Mouse (Mus musculus) A20 (cell line): ENCODE measurements around the gene Tm2d3.

ENCODE experiments used
- DNase-seq: peaks from one replicate; pipeline ENCODE4 v3.0.0-alpha.2; 2011; ENCODE audit warnings: low read depth, low spot score

Gene Tm2d3

GRCm38 (mm10) chr7:65690869-65691268 lies at the start of gene Tm2d3:
Tm2d3 (plus strand) TSS chr7:65691169.
- no peak for DNase-seq

DNA sequence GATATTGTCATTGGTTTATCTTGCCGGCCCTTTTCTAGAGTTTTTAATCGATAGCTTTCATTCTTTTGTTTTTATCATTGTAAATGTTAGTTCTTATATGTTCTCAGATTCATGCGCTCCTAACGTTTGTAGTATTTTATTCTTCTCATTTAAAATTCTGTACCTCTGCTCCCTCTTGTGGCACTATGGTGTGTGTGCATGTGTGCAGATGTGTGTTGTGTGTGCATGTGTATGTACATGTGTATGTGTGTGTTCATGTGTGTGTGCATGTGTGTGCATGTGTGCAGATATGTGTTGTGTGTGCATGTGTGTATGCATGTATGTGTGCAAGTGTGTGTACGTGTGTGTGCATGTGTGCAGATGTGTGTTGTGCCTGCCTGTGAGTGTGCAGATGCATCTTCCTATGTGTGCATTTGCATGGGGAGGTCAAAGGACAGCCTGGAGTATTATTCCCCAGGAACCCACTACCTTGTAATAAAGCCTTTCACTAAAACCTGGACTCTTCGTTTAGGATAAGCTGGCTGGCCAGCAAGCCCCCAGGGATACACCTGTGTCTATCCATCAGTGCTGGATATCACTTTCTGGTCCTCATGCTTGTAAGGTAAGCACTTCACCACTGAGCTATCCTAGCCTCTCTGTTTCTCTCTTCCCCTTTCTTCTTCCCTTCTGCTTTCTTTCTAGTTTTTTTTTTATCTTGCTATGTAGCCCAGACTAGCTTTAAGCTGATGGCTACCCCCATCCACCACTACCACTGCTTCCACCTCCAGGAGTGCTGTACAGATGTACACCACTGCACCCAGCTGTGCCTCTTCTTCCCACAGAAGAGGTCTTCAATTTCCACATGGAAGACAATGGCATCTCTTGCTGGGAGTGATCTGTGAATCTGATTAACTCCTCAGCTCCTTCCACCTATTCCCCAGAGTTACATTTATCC lies 48.3 kb upstream of the Tm2d3 start:
- DNase-seq = peak; percentile 39

- DNase-seq = no peak
Measured at GRCm38 (mm10) chr7:65643861-65644421, 47.0 kb upstream of the Tm2d3 start.

DNA sequence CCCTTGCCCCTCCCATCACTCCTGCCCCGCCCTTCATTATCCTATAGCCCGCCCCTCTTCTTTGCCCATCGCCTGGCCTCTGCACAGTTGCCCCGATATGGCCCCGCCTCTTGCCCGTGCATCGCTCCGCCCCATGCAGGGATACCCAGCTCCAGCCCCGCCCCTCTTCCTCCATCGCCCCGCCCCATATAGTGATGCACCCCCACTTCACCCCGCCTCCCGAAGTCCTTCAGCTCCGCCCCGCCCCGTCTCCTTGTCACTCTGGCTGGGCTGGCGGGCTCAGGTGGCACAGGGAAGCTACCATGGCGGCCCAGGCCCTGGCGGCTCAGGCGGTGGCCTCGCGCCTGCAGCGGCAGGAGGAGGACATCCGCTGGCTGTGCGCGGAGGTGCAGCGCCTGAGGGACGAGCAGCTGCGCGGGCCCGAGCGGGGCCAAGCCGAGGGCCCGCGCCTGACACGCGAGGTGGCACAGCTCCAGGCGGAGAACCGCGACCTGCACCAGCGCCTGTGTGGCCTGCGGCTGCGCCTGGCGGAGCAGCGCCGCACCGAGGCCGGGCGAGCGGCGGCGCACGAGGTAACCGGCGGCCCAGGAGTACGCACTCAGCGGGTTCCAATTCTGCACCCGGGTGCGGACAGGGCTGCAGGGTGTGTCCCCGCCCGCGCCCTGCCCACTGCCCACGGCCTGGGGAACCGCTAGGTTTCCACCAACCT lies 46.2 kb upstream of the Tm2d3 start, which contains the start of gene Tarsl2:
Tarsl2 (plus strand) TSS at position 256 of the 709 bp plus-strand sequence.
- peak; percentile 97 for DNase-seq

DNA sequence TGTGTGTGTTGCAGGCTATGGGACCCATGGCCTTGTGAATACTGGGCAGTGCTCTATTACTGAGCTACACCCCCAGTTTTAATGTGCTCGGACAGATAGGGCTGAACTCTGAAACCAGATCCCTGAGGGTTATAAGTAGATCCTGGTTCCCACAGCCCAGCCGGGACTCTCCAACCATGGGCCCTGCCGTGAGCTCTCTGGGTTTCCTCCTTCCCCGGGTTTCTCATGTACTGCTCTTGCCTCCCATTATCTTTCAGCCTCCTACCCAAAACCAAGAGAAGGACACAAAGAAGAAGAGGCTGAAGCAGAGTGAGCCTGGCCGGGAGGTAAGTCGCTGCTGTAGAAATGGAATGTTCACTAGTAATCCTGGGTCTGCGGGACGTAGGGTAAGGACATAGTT lies 45.0 kb upstream of the Tm2d3 start:
- no peak for DNase-seq

GRCm38 (mm10) chr7:65650662-65651061 lies 40.3 kb upstream of the Tm2d3 start:
- no peak for DNase-seq

DNA sequence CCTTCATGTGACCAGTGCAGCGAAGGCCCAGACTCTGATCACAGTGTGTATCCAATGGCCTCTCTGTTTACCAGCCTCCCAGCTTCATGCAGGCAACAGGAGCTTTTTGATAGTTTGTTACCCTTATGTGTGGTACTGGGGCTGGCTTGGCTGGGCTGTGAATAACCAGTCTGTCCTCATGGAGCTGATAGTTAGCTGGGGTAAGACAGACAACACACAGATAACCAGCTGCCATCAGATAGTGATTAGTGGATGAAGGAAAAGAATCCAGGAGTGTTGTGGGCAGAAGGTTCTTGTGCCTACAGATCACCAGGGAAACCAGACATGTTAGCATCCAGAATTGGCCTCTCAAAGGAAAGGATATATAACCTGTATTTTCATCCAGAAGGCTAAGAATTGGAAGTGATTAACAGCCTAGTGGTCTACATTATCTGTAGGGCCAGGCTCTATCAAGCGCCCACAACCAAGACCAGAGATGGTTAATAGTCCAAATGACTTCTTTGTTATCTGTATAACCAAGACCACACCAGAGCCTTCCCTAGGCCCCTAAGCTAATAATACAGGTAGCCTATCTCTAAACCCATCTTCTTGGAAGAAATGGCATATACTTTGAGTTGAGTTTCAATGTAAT lies 33.4 kb upstream of the Tm2d3 start:
- no peak for DNase-seq

GRCm38 (mm10) chr7:65663225-65663790 lies 27.7 kb upstream of the Tm2d3 start:
- DNase-seq = no peak

- DNase-seq = no peak
Measured at GRCm38 (mm10) chr7:65663886-65664285, 27.1 kb upstream of the Tm2d3 start.

DNA sequence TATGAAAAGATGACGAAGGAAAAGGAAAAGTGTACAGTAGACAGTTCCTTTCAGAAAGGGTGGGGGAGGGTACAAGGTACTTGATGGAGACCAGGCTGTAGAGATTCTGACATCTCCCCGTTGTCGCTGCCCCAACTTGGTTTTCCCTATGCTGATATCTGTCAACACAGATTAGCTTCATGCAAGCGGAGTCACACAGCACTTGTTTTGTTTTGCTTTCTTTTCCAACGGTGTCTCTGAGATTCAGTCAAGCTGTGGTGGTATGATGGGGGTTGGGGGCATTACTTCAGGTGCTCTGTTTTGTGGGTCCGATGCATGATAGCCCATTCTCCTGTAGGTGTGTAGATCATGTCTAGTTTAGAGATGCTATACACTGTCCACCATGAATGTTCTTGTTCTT lies 23.5 kb upstream of the Tm2d3 start:
- no peak for DNase-seq

GRCm38 (mm10) chr7:65678050-65678449 lies 12.9 kb upstream of the Tm2d3 start:
- no peak for DNase-seq

GRCm38 (mm10) chr7:65678900-65679595 lies 11.9 kb upstream of the Tm2d3 start:
- no peak for DNase-seq

DNA sequence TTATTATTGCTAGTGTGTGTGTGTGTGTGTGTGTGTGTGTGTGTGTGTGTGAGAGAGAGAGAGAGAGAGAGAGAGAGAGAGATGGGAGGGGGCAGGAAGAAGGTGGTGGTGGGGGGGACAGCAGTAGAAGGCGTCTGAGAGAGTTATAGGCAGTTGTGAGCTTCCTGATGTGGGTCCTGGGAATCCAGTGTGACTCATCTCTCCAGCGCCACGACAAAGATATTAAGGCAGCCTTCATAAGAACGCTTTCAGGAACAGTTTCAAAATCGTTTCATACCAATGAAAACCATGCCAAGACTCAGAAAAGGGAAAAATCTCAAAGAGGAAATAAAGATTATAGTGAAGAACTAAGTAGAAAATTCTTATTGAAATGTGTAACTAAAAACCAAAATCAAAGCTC lies 9.8 kb upstream of the Tm2d3 start:
- DNase-seq = no peak

- DNase-seq = no peak
Measured at GRCm38 (mm10) chr7:65684256-65684835, 6.6 kb upstream of the Tm2d3 start.

DNA sequence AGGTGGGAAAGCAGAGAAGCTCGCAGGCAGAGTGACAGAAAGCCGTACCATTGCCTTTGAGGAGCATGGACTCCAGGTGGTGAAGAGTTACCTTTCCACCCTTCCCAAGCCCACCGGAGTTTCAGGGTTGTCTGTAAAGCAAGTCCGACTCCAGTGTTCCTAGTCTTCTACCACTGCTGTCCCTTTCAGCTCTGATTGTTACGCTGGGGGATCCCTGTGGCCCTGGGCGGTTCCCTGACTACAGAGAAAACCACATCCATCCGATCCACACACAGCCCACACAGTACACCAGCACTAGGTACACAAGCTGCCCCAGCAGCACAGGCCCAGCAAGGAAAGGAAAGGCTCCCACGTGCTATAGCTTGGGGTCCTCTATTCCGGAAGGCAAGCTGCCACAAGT lies 4.3 kb upstream of the Tm2d3 start:
- DNase-seq = no peak

DNA sequence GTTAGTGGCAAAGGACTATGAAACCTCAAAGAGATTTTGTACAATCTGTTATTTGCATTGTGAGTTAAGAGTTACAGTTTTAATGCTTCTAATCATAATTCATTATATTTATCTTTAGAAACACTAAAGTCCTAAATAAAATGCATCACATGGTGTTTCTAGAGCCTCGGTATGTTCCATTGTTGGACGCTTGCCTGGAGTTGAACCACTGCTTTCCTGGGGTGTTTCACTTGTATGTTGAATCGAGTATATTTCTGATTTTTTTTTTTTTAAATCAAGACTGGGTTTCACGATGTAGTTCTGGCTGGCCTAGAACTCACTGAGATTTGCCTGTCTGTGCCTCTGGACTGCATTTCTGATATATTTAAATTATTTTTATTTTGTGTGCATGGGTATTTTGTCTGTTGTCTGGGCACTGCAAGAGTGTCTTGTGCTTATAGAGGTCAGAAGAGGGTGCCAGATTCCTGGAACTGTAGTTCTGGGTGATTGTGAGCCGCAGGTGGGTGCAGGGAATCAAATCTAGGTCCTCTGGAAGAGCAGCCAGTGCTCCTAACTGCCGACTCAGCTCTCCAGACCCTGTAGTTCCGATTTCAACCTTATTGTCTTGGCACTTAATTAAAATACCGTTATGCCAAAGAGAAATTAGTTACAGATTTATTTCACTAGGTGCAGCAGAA lies 1.1 kb downstream of the Tm2d3 start:
- no peak for DNase-seq

DNA sequence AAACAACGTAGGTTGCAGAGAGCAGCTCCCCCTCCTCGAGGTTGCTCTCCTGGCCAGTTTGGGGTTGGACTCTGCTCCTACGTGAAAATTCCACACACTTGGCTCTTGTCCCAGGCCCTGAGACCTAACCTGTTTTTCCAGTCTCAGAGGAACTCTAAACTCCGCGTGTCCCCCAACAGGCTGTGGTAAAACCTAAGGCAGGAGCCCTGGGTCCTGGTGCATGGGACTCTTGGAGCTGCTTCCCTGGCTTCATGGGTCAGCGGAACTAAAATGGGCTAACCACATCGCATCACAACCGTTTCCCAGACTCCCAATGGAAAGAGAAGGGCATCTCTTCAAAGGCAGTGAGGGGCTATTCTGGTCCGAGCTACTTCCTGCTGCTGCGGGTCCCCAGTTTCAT lies 1.9 kb downstream of the Tm2d3 start:
- DNase-seq = no peak

- DNase-seq = peak; percentile 90
Measured at GRCm38 (mm10) chr7:65693301-65693821, 2.4 kb downstream of the Tm2d3 start.

- peak; percentile 53 for DNase-seq
Measured at GRCm38 (mm10) chr7:65696450-65696849, 5.5 kb downstream of the Tm2d3 start.

GRCm38 (mm10) chr7:65702076-65702475 lies 11.1 kb downstream of the Tm2d3 start:
- DNase-seq = no peak
